Mouse (Mus musculus): Measurements from ENCODE around the gene Clec16a. TPM values are rescaled to one million over a fixed set of nuclear protein-coding genes. Genes with fewer than 3 reads are reported as not detected.

Gene Clec16a
- polyA plus RNA-seq, 1 experiment from 2014 or later = 11.3 TPM

DNA sequence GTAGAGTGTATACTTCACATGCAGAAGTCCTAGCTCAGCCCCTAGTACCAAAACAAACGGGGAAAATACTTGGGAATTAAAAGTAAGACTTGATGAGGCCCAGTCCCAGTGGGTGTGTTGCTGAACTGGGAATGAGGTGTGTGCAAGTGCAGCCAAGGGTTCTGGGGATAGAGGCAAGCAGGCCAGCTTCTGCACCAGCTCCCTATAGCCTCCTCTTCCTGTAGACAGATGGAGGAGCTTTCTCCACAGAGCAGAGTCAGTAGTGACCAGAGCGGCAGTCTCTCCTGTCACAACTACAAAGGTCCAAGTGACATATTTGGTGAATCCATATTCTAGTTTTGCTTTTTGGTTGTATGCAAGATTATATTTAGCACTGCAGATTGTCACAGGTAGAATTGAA lies 114.1 kb downstream of the Clec16a start:
- no peak for DNase-seq
- Histone ChIP-seq H3K27me3 (ENCODE audit: insufficient read depth, low read length) (no peaks in the 10 kb centered on the region), H3K27ac (ENCODE audit: low read depth) (no peak overlapping the region), H3K9me3 (ENCODE audit: low read length) (no peaks in the 10 kb centered on the region), H3K4me2 (ENCODE audit: low read depth, low read length) (no peak overlapping the region), H3K9ac (replicated peaks) (no peak overlapping the region), H3K4me1 (ENCODE audit: insufficient read depth) (peaks cover 24% of the 10 kb centered on the region), H3K4me3 (ENCODE audit: low read depth, low read length) (no peak overlapping the region), H3K36me3 (replicated peaks; ENCODE audit: insufficient read depth, low read length) (no peaks in the 10 kb centered on the region)
- TF ChIP-seq CTCF (IDR thresholded peaks at IDR 0.05; ENCODE audit: low read depth) (no peak), EP300 (IDR thresholded peaks at IDR 0.05; ENCODE audit: low read depth) (no peak)
- ATAC-seq = no peak
- WGBS (ENCODE audit: insufficient replicate concordance) = 83% methylated on average over 2 of the region's 2 CpGs

GRCm38 (mm10) chr16:10660526-10660925 lies 115.4 kb downstream of the Clec16a start:
- Histone ChIP-seq H3K4me2 (ENCODE audit: low read depth, low read length) (no peak overlapping the region), H3K4me3 (ENCODE audit: low read depth, low read length) (no peak overlapping the region), H3K27ac (ENCODE audit: low read depth) (0 out of 2 replicates have a peak overlapping the region, but pooled peaks have one; percentile 11), H3K9me3 (ENCODE audit: low read length) (no peaks in the 10 kb centered on the region), H3K4me1 (ENCODE audit: insufficient read depth) (peaks cover 30% of the 10 kb centered on the region), H3K27me3 (ENCODE audit: insufficient read depth, low read length) (no peaks in the 10 kb centered on the region), H3K36me3 (replicated peaks; ENCODE audit: insufficient read depth, low read length) (no peaks in the 10 kb centered on the region), H3K9ac (replicated peaks) (no peak overlapping the region)
- TF ChIP-seq EP300 (IDR thresholded peaks at IDR 0.05; ENCODE audit: low read depth) (no peak), CTCF (IDR thresholded peaks at IDR 0.05; ENCODE audit: low read depth) (no peak)
- DNase-seq (no peak), ATAC-seq (no peak)

DNA sequence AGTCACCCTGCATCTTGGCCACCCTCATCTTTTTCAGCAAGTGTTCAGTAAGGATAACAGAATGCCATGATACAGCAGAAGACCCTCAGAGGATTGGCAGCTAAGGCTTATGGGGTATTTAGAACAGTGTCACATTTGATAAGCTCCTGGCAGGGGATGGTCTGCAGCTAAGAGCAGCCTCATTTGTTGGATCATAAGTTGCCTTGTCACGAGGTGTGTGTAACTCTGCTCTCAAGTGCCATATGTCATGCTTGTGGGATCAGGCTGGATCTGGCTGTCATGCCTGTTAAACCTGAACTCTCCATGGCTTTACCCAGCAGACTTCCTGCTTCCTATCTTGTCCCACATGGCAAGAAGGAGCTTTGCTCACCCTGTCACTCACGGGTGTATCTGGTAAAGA lies 116.2 kb downstream of the Clec16a start:
- Histone ChIP-seq H3K4me3 (ENCODE audit: low read depth, low read length) (no peak overlapping the region), H3K27me3 (ENCODE audit: insufficient read depth, low read length) (no peaks in the 10 kb centered on the region), H3K4me1 (ENCODE audit: insufficient read depth) (peaks cover 30% of the 10 kb centered on the region), H3K9me3 (ENCODE audit: low read length) (no peaks in the 10 kb centered on the region), H3K36me3 (replicated peaks; ENCODE audit: insufficient read depth, low read length) (no peaks in the 10 kb centered on the region), H3K4me2 (ENCODE audit: low read depth, low read length) (no peak overlapping the region), H3K27ac (ENCODE audit: low read depth) (no peak overlapping the region), H3K9ac (replicated peaks) (no peak overlapping the region)
- no peak for DNase-seq
- ATAC-seq = no peak
- 69% methylated on average over 2 of the region's 2 CpGs for WGBS (ENCODE audit: insufficient replicate concordance)
- TF ChIP-seq CTCF (IDR thresholded peaks at IDR 0.05; ENCODE audit: low read depth) (no peak), EP300 (IDR thresholded peaks at IDR 0.05; ENCODE audit: low read depth) (no peak)

GRCm38 (mm10) chr16:10663890-10664731 lies 119.0 kb downstream of the Clec16a start:
- no peaks in the 10 kb centered on the region for H3K36me3 ChIP-seq (replicated peaks; ENCODE audit: insufficient read depth, low read length)
- ATAC-seq (peak; percentile 68), DNase-seq (no peak)
- H3K4me2 ChIP-seq (ENCODE audit: low read depth, low read length) = no peak overlapping the region
- TF ChIP-seq EP300 (IDR thresholded peaks at IDR 0.05; ENCODE audit: low read depth) = no peak
- no peak for TF ChIP-seq CTCF (IDR thresholded peaks at IDR 0.05; ENCODE audit: low read depth)
- H3K27ac ChIP-seq (ENCODE audit: low read depth) = no peak overlapping the region
- no peaks in the 10 kb centered on the region for H3K27me3 ChIP-seq (ENCODE audit: insufficient read depth, low read length)
- no peaks in the 10 kb centered on the region for H3K9me3 ChIP-seq (ENCODE audit: low read length)
- H3K4me3 ChIP-seq (ENCODE audit: low read depth, low read length) = no peak overlapping the region
- WGBS (ENCODE audit: insufficient replicate concordance) = 50% methylated on average over 12 of the region's 12 CpGs
- H3K9ac ChIP-seq (replicated peaks) = no peak overlapping the region
- peaks cover 26% of the 10 kb centered on the region for H3K4me1 ChIP-seq (ENCODE audit: insufficient read depth)

GRCm38 (mm10) chr16:10664921-10665894 lies 120.1 kb downstream of the Clec16a start:
- H3K9ac ChIP-seq (replicated peaks) = no peak overlapping the region; the same call in 1 of the 2 replicates
- peak; percentile 61 for ATAC-seq
- TF ChIP-seq CTCF (IDR thresholded peaks at IDR 0.05; ENCODE audit: low read depth) (peak; percentile 83), EP300 (IDR thresholded peaks at IDR 0.05; ENCODE audit: low read depth) (no peak; the same call in 1 of the 2 replicates)
- no peaks in the 10 kb centered on the region for H3K36me3 ChIP-seq (replicated peaks; ENCODE audit: insufficient read depth, low read length)
- H3K27ac ChIP-seq (ENCODE audit: low read depth) = 0 out of 2 replicates have a peak overlapping the region, but pooled peaks have one; percentile 11
- no peaks in the 10 kb centered on the region for H3K27me3 ChIP-seq (ENCODE audit: insufficient read depth, low read length)
- H3K4me3 ChIP-seq (ENCODE audit: low read depth, low read length) = no peak overlapping the region
- peak; percentile 51 for DNase-seq
- no peaks in the 10 kb centered on the region for H3K9me3 ChIP-seq (ENCODE audit: low read length)
- H3K4me1 ChIP-seq (ENCODE audit: insufficient read depth) = peaks cover 30% of the 10 kb centered on the region
- WGBS (ENCODE audit: insufficient replicate concordance) = 41% methylated on average over 12 of the region's 12 CpGs
- no peak overlapping the region for H3K4me2 ChIP-seq (ENCODE audit: low read depth, low read length)

- TF ChIP-seq CTCF (IDR thresholded peaks at IDR 0.05; ENCODE audit: low read depth) = no peak
- TF ChIP-seq EP300 (IDR thresholded peaks at IDR 0.05; ENCODE audit: low read depth) = no peak
- no peaks in the 10 kb centered on the region for H3K36me3 ChIP-seq (replicated peaks; ENCODE audit: insufficient read depth, low read length)
- no peak overlapping the region for H3K9ac ChIP-seq (replicated peaks)
- peaks cover 23% of the 10 kb centered on the region; the same call in 1 of the 2 replicates for H3K4me1 ChIP-seq (ENCODE audit: insufficient read depth)
- no peak for DNase-seq
- H3K9me3 ChIP-seq (ENCODE audit: low read length) = no peaks in the 10 kb centered on the region
- no peak overlapping the region for H3K27ac ChIP-seq (ENCODE audit: low read depth)
- 79% methylated on average over 3 of the region's 3 CpGs for WGBS (ENCODE audit: insufficient replicate concordance)
- no peaks in the 10 kb centered on the region for H3K27me3 ChIP-seq (ENCODE audit: insufficient read depth, low read length)
- H3K4me2 ChIP-seq (ENCODE audit: low read depth, low read length) = no peak overlapping the region
- no peak for ATAC-seq
- no peak overlapping the region for H3K4me3 ChIP-seq (ENCODE audit: low read depth, low read length)
Observed at GRCm38 (mm10) chr16:10666766-10667165, 121.6 kb downstream of the Clec16a start.
